Mouse (Mus musculus) neural tube, embryonic 11.5 days (tissue): ENCODE data around the gene Supt3. TPM values are rescaled to one million over a fixed set of nuclear protein-coding genes. Genes with fewer than 3 reads are reported as not detected.

Experiments used
- ATAC-seq: fragments of 200-750 bp; cut with Nextera tagmentation; 2 replicates; pipeline ENCODE4 v1.8.0; 2017; ENCODE audit warnings: moderate number of reproducible peaks, mild to moderate bottlenecking, moderate TSS enrichment, moderate library complexity; ENCODE audit not compliant: insufficient read depth, low FRiP score, low TSS enrichment
- DNase-seq: peaks from one replicate; pipeline ENCODE4 v3.0.0-alpha.2; 2015; ENCODE audit warnings: low spot score
- H3K27ac ChIP-seq: fragments of 300-500 bp; sonication (generic); 2 replicates; pipeline ENCODE4 v1.5.1; 2014; ENCODE audit warnings: low read depth, mild to moderate bottlenecking, low read length
- H3K27me3 ChIP-seq: fragments of 300-500 bp; sonication (generic); 2 replicates; pipeline ENCODE4 v1.6.1; 2014; ENCODE audit warnings: mild to moderate bottlenecking, low read length, mixed read lengths; ENCODE audit not compliant: control insufficient read depth, insufficient read depth
- H3K36me3 ChIP-seq: fragments of 300-500 bp; sonication (generic); 2 replicates; pipeline ENCODE4 v1.6.1; 2014; ENCODE audit warnings: mild to moderate bottlenecking, low read length, moderate library complexity, mixed read lengths; ENCODE audit not compliant: control insufficient read depth, insufficient read depth
- H3K4me1 ChIP-seq: fragments of 300-500 bp; sonication (generic); 2 replicates; pipeline ENCODE4 v1.6.1; 2014; ENCODE audit warnings: low read length, mixed read lengths; ENCODE audit not compliant: control insufficient read depth, insufficient read depth
- H3K4me2 ChIP-seq: fragments of 300-500 bp; sonication (generic); 2 replicates; pipeline ENCODE4 v1.6.1; 2014; ENCODE audit warnings: low read depth, mild to moderate bottlenecking, moderate library complexity
- H3K4me3 ChIP-seq: fragments of 300-500 bp; sonication (generic); 2 replicates; pipeline ENCODE4 v1.5.1; 2014; ENCODE audit warnings: low read depth, low read length
- H3K9ac ChIP-seq: fragments of 300-500 bp; sonication (generic); 2 replicates; pipeline ENCODE4 v1.6.1; 2014; ENCODE audit warnings: mild to moderate bottlenecking, low read length
- H3K9me3 ChIP-seq: fragments of 300-500 bp; sonication (generic); 2 replicates; pipeline ENCODE4 v1.6.1; 2016; ENCODE audit warnings: low read length; ENCODE audit not compliant: control insufficient read depth
- WGBS: fragments of 180-500 bp; shearing (Covaris S2); extraction: QIAGEN DNeasy Blood & Tissue Kit; methylation state at CpG from one replicate; pipeline ENCODE4 v1.1.7; 2014; 5-methylcytosine and 5-hydroxymethylcytosine counted together
- polyA plus RNA-seq: library from polyadenylated mRNA; unstranded; fragments of >200 nt; fragmentation: Nextera tagmentation; extraction: Ambion mirVana; gene quantifications from 2 replicates; pipeline ENCODE4 v1.2.1, GENCODE M21; 2014

Gene Supt3
- polyA plus RNA-seq, 1 experiment from 2014 or later, result 23.4 TPM

DNA sequence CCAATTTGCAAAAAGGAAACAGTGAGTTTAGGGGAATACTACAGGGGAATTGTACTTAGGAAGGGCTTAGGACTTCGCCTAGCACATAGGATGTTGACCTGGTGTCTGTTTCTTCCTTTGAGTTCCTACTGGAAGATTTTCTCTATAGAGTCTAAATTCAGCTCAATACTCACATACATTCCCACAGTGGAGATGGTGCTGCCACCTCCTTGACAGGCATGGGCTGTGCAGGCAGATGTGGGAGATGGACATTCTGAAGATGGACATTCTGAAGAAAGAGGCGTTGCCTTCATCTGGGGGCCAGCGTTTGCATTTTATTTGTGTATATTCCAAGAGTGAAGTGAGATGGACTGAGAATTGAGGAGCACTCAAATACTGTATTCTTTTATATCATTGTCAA lies 269.6 kb downstream of the Supt3 start:
- H3K9me3 ChIP-seq, result no peaks in the 10 kb centered on the region
- DNase-seq (no peak), ATAC-seq (no peak)
- H3K4me3 ChIP-seq, result no peak overlapping the region
- H3K36me3 ChIP-seq, result no peaks in the 10 kb centered on the region
- no peak overlapping the region for H3K4me2 ChIP-seq
- H3K4me1 ChIP-seq, result no peaks in the 10 kb centered on the region
- no peak overlapping the region for H3K27ac ChIP-seq
- no peak overlapping the region for H3K9ac ChIP-seq
- 88% methylated on average over 3 of the region's 3 CpGs for WGBS
- no peaks in the 10 kb centered on the region for H3K27me3 ChIP-seq

DNA sequence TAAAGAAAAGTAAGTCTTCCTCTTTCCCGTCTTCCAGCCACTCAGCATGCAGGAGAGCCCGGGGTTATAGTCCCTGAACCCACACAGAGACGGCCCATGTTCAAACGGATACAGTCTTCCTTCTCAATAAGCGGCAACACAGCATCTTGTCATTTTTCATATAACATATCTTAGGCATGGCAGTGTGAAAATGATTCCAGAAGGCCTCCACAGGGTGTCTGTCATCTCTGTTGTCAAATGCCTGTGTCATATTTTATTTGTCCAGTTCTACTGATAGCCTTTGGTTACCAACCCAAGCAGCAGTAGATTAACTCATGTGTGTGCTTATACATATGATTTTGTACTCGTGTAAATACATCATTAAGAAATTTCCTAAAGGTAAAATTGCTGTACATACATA lies 270.3 kb downstream of the Supt3 start:
- Histone ChIP-seq H3K36me3 (no peaks in the 10 kb centered on the region), H3K27me3 (no peaks in the 10 kb centered on the region), H3K4me2 (no peak overlapping the region), H3K27ac (no peak overlapping the region), H3K4me3 (no peak overlapping the region), H3K9me3 (no peaks in the 10 kb centered on the region), H3K4me1 (no peaks in the 10 kb centered on the region), H3K9ac (no peak overlapping the region)
- no peak for ATAC-seq
- 77% methylated on average over 6 of the region's 6 CpGs for WGBS
- DNase-seq, result no peak

DNA sequence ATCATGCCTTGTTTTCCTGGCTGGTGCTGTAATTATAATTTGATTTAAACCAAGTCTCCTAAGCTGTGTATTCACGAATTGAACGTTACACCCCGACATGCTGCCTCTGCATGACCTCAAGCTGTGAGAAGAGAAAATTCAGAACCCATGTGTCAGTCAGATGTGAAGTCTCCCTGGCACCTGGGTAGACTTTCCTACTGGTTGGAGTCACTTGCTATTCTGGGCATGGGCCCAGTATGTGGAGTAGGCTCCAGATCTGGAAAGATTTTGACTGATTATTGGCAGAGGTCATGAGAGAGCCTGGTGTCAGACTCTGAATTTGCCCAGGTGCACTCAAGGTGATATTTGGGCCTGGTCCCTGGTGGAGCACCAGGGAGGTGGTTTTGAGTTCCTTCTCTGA lies 275.0 kb downstream of the Supt3 start:
- ATAC-seq, result no peak

DNA sequence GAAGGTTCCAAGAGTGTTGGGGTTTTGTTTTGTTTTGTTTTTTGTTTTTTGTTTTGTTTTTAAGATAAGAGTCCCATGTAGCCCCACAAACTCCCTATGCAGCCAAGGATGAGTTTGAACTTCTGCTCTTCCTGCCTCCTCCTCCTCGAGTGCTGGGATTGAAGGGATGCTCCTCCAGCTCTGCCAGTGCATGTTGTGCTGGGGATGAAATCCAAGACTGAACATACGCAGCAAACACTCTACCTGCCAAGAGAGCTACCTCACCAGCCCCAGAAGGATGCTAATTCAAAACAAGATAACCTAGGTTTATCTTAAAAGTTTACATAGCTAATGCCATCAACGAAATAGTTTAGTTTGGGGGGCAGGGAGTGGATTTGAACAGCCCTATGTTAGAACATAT lies 276.4 kb downstream of the Supt3 start:
- DNase-seq (no peak), ATAC-seq (no peak)
- 91% methylated on average over 3 of the region's 3 CpGs for WGBS
- H3K9ac ChIP-seq, result no peak overlapping the region
- no peaks in the 10 kb centered on the region for H3K27me3 ChIP-seq
- no peaks in the 10 kb centered on the region for H3K4me1 ChIP-seq
- no peak overlapping the region for H3K4me3 ChIP-seq
- no peaks in the 10 kb centered on the region for H3K36me3 ChIP-seq
- no peak overlapping the region for H3K4me2 ChIP-seq
- no peak overlapping the region for H3K27ac ChIP-seq
- no peaks in the 10 kb centered on the region for H3K9me3 ChIP-seq

More for the DNA sequence above, 275.0 kb downstream of the Supt3 start:
- H3K4me1 ChIP-seq, result no peaks in the 10 kb centered on the region
- no peak overlapping the region for H3K4me3 ChIP-seq
- no peaks in the 10 kb centered on the region for H3K9me3 ChIP-seq
- H3K4me2 ChIP-seq, result no peak overlapping the region
- no peak overlapping the region for H3K27ac ChIP-seq
- WGBS, result 78% methylated on average over 3 of the region's 3 CpGs
- H3K27me3 ChIP-seq, result no peaks in the 10 kb centered on the region
- H3K36me3 ChIP-seq, result no peaks in the 10 kb centered on the region
- H3K9ac ChIP-seq, result no peak overlapping the region
- no peak for DNase-seq

DNA sequence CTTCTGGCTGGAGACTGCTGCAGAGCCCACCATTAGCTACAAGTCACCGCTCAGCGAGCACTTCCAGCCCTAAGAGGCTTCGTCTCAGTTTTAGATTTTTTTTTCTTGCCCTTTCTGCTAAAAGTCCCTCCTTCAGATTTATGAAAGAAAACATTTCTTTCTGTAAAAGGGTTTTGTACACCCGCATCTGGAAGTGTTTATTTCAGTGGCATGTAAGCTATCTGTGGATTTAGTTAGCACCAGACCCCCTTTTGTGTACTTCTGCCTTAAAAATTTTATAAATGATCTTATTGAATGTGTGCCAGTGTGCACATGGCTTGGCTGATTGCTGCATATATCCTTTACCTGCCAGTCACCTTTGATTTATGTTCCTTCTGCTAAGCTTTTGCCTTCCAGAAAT lies 277.6 kb downstream of the Supt3 start:
- H3K4me3 ChIP-seq, result no peak overlapping the region
- H3K27me3 ChIP-seq, result no peaks in the 10 kb centered on the region
- WGBS, result 79% methylated on average over 4 of the region's 4 CpGs
- no peaks in the 10 kb centered on the region for H3K4me1 ChIP-seq
- no peak overlapping the region for H3K4me2 ChIP-seq
- no peak overlapping the region for H3K27ac ChIP-seq
- no peak overlapping the region for H3K9ac ChIP-seq
- DNase-seq, result no peak
- no peaks in the 10 kb centered on the region for H3K36me3 ChIP-seq
- H3K9me3 ChIP-seq, result no peaks in the 10 kb centered on the region
- no peak for ATAC-seq

DNA sequence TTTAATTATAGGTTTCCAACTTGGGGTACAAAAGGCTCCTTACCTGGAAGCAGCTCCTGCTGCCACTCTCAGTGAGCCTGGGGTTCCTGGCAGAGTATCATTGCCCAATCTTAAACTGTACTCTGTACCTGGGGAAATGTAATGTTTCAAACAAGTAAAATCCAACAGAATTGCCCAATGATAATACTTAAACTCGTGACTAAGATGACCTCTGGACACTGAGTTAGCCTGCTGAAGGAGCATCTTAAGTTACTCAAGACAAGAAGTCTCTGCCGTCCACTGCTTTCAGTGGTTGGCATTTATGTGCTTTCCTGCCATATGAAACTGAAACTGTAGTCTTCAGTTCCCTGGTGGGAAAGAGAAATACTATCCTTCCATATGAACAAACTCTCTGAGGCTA lies 279.9 kb downstream of the Supt3 start:
- H3K4me3 ChIP-seq, result no peak overlapping the region
- H3K4me2 ChIP-seq, result no peak overlapping the region
- H3K27ac ChIP-seq, result no peak overlapping the region
- H3K27me3 ChIP-seq, result no peaks in the 10 kb centered on the region
- no peak overlapping the region for H3K9ac ChIP-seq
- no peak for ATAC-seq
- no peak for DNase-seq
- H3K36me3 ChIP-seq, result no peaks in the 10 kb centered on the region
- no peaks in the 10 kb centered on the region for H3K9me3 ChIP-seq
- H3K4me1 ChIP-seq, result no peaks in the 10 kb centered on the region
- WGBS, result 82% methylated on average over 2 of the region's 2 CpGs

DNA sequence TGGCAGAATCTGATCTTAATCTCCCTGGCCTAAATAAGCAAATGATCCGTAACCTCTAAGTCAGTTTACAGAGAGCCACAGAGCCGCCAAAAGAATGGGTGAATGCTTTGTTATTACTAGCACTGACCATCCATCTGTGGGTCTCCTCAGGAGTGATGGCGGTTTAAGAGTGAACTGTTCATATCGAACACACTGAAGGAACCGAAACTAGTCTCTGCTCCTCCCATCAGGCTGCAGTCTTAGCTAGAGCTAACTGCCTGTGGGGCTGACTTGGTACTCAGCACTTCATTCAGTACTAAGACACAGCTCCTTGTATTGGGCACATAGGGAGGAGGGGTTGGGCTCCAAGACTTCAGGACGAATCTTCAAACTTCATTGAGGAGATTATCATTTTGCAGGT lies 280.8 kb downstream of the Supt3 start:
- no peak overlapping the region for H3K9ac ChIP-seq
- H3K36me3 ChIP-seq, result no peaks in the 10 kb centered on the region
- no peak overlapping the region for H3K27ac ChIP-seq
- no peak overlapping the region for H3K4me2 ChIP-seq
- no peaks in the 10 kb centered on the region for H3K9me3 ChIP-seq
- DNase-seq (no peak), ATAC-seq (no peak)
- no peaks in the 10 kb centered on the region for H3K4me1 ChIP-seq
- 82% methylated on average over 6 of the region's 6 CpGs for WGBS
- H3K4me3 ChIP-seq, result no peak overlapping the region
- H3K27me3 ChIP-seq, result no peaks in the 10 kb centered on the region

DNA sequence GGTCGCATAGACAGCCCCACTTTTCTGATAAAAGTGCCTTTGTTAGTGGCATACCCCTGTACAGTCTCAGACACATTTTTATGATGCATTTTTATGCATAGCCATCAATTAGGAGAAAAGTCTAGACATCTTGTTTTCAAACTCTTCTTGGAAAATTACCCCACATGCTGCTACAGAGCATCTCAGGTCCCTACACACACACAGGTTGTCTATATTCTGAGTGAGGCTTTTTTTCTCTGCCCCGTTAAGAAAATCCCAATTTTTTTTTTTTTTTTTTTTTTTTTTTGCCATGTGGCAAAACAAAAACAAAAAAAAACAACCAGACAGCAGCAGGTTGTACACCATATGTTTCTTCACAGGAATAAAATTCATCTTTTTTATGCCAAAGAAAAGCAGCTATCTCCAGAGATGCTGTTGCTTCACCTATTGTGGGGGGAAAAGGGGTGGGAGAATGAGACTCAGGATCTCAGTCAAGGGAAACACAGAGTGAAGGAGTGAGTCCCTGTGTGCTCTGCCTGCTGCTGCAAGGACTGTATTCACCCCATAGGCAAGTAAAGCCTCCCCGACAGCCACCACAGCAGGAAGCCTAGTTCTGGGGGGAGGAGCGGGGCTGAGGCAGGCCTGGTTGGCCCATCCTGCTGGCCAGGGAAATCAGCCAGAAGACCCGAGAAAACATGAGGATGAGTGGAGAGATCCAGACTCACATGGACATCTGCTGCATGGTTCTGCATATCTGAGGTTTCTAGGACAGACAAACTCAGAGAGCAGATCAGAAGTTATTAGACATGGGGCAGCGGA lies 281.8 kb downstream of the Supt3 start:
- Histone ChIP-seq H3K9me3 (no peaks in the 10 kb centered on the region), H3K27ac (no peak overlapping the region), H3K9ac (no peak overlapping the region), H3K4me2 (no peak overlapping the region), H3K4me1 (no peaks in the 10 kb centered on the region), H3K27me3 (no peaks in the 10 kb centered on the region), H3K4me3 (no peak overlapping the region), H3K36me3 (no peaks in the 10 kb centered on the region)
- DNase-seq, result no peak
- WGBS, result 51% methylated on average over 6 of the region's 6 CpGs
- ATAC-seq, result no peak

DNA sequence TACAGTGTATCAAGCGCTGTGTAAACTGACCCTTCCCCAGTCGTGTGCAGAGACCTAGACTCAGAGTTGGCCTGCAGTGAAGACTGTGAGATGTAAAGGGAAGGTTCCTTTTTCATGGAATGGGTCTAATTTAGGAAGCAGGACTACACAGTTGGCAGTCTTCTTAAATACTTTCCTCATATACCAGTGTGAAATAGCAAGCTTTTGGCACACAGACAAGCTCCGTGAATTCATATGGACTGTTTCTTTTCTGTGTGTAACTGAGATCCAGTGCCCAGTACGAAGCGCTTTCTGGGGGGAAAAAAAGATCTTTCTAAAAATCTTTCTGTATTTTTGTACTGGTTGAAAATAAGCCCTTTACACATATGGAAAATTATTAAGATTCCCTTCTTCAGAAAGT lies 286.8 kb downstream of the Supt3 start:
- WGBS, result 92% methylated on average over 5 of the region's 5 CpGs
- DNase-seq (no peak), ATAC-seq (no peak)
- Histone ChIP-seq H3K9me3 (no peaks in the 10 kb centered on the region), H3K27ac (no peak overlapping the region), H3K27me3 (no peaks in the 10 kb centered on the region), H3K4me2 (no peak overlapping the region), H3K4me3 (no peak overlapping the region), H3K4me1 (0 out of 2 replicates have a peak, but pooled peaks cover 5% of the 10 kb centered on the region), H3K36me3 (no peaks in the 10 kb centered on the region), H3K9ac (no peak overlapping the region)
